Mouse (Mus musculus): ENCODE data around the gene C2cd5.

Gene C2cd5

DNA sequence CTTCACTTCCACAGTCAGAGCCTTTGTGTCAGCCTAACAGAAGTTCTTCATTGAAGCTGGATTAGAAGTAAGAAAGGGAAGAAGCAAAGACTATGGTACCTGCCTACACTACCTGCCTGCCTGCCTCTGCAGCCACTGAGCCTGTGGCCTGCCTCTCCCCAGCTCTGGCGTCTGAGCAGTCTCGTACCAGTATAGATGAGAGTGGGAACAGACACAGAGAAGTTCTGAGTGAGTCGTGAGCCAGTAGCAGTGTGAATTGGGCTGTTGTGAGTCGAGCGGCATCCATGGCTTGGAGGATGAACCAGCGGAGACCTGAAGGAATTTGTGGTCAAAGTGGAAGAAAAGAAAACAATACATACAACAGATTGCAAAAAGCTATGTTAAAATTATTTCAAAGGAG, 26.5 kb downstream of the C2cd5 start:
- no peak for DNase-seq (ENCODE audit: low read depth, low spot score)

GRCm38 (mm10) chr6:143072412-143073014, 27.4 kb downstream of the C2cd5 start:
- no peak for DNase-seq (ENCODE audit: low read depth, low spot score)

GRCm38 (mm10) chr6:143070736-143071135, 29.2 kb downstream of the C2cd5 start:
- DNase-seq (ENCODE audit: low read depth, low spot score), result no peak

DNA sequence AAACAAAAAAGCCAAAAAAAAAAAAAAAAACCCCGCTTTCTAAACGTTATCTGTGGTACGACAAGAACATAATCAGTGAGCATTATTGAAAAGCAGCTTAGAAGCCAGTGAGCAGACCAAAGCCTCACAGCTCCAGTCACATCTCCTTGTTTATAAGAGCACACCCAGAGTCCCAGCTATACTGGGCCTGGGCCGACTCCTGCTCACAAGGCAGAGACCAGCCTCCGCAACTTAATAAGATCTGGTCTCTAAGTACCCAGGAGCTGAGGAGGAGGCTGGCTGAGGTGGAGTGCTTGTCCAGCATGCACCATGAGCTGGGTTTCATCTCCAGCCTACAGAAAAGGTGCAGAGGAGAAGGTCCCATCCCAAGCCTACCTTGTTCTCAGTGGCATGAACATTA, 29.9 kb downstream of the C2cd5 start:
- no peak for DNase-seq (ENCODE audit: low read depth, low spot score)

DNA sequence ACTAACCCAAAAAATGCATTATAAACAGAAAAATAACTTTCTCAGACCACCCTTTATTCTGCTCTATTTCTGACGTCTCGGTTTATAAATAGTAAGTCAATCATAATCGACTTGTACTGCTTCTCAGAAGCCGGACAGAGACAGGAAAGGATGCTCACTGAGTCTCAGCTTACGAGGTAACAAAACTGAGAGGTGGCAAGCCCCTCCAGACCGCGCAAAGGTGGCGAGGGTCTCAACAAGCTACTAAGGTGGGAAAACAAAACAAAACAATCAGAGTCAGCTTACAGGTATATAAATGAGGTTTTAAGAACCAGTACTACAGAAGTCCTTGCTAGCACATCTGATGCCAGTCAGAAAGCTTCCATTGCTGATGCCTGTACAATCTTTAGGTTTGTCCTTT, 30.3 kb downstream of the C2cd5 start:
- no peak for DNase-seq (ENCODE audit: low read depth, low spot score)

GRCm38 (mm10) chr6:143068181-143068915, 31.6 kb downstream of the C2cd5 start:
- DNase-seq (ENCODE audit: low read depth, low spot score), result no peak

- DNase-seq (ENCODE audit: low read depth, low spot score), result no peak
Observed at GRCm38 (mm10) chr6:143067654-143068053, 32.3 kb downstream of the C2cd5 start.

DNA sequence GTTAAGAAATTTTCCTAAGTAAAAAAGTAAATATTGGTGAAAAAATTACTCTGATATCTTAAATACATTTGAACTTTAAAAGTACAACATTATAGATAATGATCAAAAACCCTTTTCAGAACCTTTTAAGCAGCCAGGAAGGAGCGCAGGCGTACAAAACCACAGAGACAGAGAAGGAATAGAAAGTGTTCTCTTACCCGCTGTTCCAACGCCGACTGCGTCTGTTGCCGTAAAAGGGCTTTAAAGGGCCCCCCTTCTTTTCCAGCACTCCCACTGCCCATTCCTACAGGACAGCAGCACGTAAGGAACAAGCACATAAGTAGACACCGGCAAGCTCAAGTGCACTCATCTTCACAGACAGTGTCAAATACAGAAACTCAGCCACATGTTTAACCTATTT, 33.1 kb downstream of the C2cd5 start:
- no peak for DNase-seq (ENCODE audit: low read depth, low spot score)

GRCm38 (mm10) chr6:143064047-143064446, 35.9 kb downstream of the C2cd5 start:
- DNase-seq (ENCODE audit: low read depth, low spot score), result no peak

DNA sequence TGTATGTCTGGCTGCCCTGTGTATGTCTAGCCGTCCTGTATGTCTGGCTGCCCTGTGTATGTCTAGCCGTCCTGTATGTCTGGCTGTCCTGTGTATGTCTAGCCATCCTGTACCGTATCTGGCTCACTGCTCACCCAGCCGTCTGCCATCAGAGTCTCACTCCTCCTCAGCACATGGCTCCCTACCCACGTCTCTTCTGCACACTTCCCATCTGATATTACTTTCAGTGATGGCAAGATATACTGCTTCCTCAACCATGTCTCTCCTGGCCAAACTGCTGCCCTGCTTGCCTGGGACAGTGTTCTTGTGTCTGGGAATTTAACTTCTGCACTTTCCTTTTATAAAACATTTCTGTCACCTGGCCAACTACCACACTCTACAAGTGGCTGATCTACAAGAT, 42.3 kb downstream of the C2cd5 start:
- no peak for DNase-seq (ENCODE audit: low read depth, low spot score)

- DNase-seq (ENCODE audit: low read depth, low spot score), result no peak
Observed at GRCm38 (mm10) chr6:143051566-143051965, 48.4 kb downstream of the C2cd5 start.

DNA sequence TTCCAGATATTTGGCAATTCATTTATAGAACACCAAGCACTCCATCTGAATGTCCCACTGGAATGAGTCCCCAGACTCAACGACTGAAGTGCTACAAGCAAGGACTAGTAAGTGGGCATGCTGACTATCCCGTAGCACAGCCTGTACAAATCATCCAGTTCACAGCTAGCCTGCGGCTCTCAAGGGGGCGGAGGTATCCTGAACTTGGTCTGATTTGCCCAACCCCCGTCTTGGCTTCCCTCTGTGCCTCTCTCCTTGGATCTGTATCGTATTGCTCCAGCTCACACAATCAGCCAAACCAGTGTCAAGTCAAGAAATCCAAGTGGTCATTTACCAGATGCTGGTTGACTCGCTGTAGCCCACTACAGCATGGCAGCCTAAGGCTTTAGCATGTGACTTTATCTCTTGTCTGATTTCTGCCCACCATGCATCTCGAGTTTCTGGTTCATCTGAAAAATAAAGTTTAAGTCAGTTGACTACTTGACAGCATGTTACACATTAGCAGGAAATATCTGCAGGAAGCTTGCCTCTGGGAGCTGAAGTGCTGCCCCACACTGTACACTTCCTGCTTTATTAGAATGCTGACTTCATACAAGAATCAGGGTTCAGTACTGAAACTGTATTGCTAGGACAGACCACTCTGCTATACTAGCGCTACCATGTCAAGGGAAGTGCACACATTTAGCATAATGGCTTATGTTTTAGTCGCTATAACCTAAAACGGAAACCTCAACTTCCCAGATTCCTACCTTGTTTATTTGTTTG, 50.0 kb downstream of the C2cd5 start:
- DNase-seq (ENCODE audit: low read depth, low spot score), result no peak

GRCm38 (mm10) chr6:143049117-143049516, 50.8 kb downstream of the C2cd5 start:
- DNase-seq (ENCODE audit: low read depth, low spot score), result no peak

DNA sequence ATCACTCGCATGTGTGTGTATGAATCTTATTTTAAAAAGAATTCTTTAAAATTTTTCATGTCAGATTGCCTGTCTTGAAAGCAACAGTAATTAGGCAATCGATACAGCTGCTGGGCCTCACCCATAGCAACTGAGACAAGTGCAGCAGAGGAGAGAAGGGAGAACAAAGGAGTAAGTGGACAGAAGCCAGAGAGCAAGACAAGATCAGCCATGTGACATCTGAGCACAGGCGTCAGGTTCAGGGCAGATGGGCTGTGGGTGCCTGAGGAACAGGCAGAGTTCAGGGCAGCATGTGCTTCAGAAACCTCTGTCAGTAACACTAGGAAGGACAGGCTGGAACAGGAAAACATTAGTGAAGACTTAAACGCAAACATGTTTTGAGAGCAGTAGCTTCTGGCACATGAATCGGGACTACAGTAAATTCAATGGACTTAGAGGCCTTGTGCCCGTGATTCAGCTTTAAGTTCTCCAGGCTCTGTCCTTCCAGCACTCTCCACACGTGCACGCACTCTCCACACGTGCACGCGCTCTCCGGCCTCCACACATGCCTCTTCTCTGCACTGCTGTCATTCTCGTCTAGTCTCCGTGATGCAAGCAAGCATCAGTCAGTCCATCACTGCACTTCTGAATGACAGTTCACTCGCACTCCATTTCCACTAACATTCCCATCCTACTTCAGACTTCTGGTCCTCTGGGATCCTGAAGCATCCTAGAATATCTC, 52.2 kb downstream of the C2cd5 start:
- no peak for DNase-seq (ENCODE audit: low read depth, low spot score)

DNA sequence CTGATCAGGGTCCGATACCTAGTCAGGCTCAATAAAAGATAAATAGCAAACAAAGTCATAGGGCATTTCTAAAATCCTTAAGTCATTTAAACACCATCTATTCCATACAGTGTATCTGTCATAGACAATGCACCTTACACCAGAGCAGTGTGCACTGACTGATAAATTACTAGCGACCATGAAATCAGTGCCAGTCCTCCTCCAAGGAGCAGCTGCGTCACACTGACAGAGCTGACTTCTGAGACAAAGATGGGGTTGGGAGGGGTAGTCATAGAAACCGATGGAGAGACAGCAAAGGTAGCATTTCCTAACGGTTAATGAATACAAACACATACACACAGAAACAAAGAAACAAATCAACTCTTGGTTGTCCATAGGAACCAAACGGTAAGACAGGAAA, 58.4 kb downstream of the C2cd5 start:
- no peak for DNase-seq (ENCODE audit: low read depth, low spot score)

- DNase-seq (ENCODE audit: low read depth, low spot score), result no peak
Observed at GRCm38 (mm10) chr6:143035261-143035660, 64.7 kb downstream of the C2cd5 start.

GRCm38 (mm10) chr6:143034503-143034902, 65.4 kb downstream of the C2cd5 start:
- DNase-seq (ENCODE audit: low read depth, low spot score), result no peak

DNA sequence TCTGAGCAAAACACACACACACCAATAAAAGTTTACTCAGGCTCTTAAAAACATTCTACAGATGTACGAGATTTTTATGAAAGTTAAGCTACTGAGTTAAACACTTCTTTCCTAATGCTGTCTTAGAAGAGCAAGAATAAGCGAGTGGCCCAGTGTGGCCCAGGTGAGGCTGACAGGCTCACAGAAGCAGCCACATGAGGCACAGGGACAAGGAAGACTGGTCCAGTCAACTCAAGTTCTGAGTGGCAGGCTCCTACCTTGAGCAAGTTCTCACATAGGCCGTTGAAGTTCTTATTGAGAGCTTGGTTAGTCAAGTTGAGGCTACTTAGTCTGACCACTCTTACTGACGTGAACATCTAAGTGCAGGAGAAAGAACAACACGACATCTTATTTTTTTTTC, 69.4 kb downstream of the C2cd5 start:
- DNase-seq (ENCODE audit: low read depth, low spot score), result no peak

- no peak for DNase-seq (ENCODE audit: low read depth, low spot score)
Observed at GRCm38 (mm10) chr6:143027896-143028295, 72.0 kb downstream of the C2cd5 start.

GRCm38 (mm10) chr6:143027402-143027801, 72.5 kb downstream of the C2cd5 start:
- DNase-seq (ENCODE audit: low read depth, low spot score), result no peak

DNA sequence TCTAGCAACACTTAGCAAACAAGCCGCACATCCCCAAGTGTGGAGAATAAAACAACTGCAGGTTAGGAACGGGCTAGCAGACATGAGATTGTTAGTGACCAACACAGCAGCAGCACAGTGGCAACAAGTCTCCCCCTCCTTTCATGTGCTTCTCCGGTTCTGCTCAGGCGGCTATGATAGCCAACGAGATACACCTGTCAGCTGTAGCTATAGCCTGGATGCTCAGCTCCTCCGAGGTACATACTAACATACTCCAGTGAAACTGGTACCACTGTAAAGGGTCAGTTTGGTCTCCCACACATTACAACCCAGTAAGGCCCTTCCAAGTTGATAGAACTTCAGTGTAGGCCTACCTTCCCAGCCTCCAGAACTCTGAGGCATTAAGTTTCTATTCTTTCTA, 76.2 kb downstream of the C2cd5 start:
- DNase-seq (ENCODE audit: low read depth, low spot score), result no peak

DNA sequence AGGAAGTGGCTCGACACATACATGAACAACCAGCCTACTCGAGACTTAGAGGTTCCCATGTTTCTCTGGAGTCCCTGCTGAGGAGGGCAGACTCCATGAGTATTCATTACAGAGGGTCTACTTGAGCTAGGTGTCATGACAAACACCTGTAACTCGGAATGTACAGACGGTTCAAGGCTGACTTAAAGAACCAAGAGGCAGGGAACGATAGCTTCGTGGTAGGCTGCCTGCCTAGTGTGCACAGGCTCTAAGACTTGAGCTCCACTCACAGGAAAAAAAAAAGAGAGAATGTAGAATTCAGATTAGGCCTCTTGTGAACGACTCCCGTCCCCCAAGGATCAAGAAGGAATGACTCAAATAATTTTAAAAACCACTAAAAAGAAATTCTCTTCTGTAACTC, 78.2 kb downstream of the C2cd5 start:
- no peak for DNase-seq (ENCODE audit: low read depth, low spot score)

Measured in mesoderm, embryonic 11.5 days (tissue).